Mouse (Mus musculus) limb, embryonic 14.5 days (tissue): ENCODE data around the gene Cbr1. TPM values are rescaled to one million over a fixed set of nuclear protein-coding genes. Genes with fewer than 3 reads are reported as not detected.
"Not testable (repeated sequence)": the region's sequence is repeated elsewhere in the genome, so short reads cannot be mapped to it uniquely, and the experiment has no call there.

Experiments used
- ATAC-seq: fragments of 200-750 bp; cut with Nextera tagmentation; 2 replicates; pipeline ENCODE4 v1.8.0; 2017; ENCODE audit warnings: low read depth, moderate number of reproducible peaks, moderate TSS enrichment; ENCODE audit not compliant: low FRiP score
- DNase-seq: peaks from one replicate; pipeline ENCODE4 v3.0.0-alpha.2; 2015; ENCODE audit warnings: low spot score
- H3K27ac ChIP-seq: fragments of 300-500 bp; sonication (generic); replicated peaks from 2 replicates; pipeline ENCODE4 v1.5.1; 2014; ENCODE audit warnings: low read depth, mild to moderate bottlenecking, low read length, moderate library complexity, mixed read lengths
- H3K27me3 ChIP-seq: fragments of 300-500 bp; sonication (generic); 2 replicates; pipeline ENCODE4 v1.6.1; 2014; ENCODE audit warnings: low read length, mixed read lengths; ENCODE audit not compliant: control insufficient read depth, insufficient read depth
- H3K36me3 ChIP-seq: fragments of 300-500 bp; sonication (generic); 2 replicates; pipeline ENCODE4 v1.6.1; 2014; ENCODE audit warnings: mild to moderate bottlenecking, low read length, moderate library complexity, mixed read lengths; ENCODE audit not compliant: control insufficient read depth, insufficient read depth
- H3K4me1 ChIP-seq: fragments of 300-500 bp; sonication (generic); 2 replicates; pipeline ENCODE4 v1.6.1; 2014; ENCODE audit warnings: antibody characterized with exemption, low read length, mixed read lengths; ENCODE audit not compliant: control insufficient read depth, insufficient read depth
- H3K4me2 ChIP-seq: fragments of 300-500 bp; sonication (generic); replicated peaks from 2 replicates; pipeline ENCODE4 v1.6.1; 2014; ENCODE audit warnings: low read depth, mild to moderate bottlenecking, low read length, moderate library complexity; ENCODE audit not compliant: severe bottlenecking
- H3K4me3 ChIP-seq: fragments of 300-500 bp; sonication (generic); replicated peaks from 2 replicates; pipeline ENCODE4 v1.5.1; 2014; ENCODE audit warnings: low read length
- H3K9ac ChIP-seq: fragments of 300-500 bp; sonication (generic); 2 replicates; pipeline ENCODE4 v1.6.1; 2014; ENCODE audit warnings: mild to moderate bottlenecking, low read depth, low read length, moderate library complexity; ENCODE audit not compliant: severe bottlenecking
- H3K9me3 ChIP-seq: fragments of 300-500 bp; sonication (generic); 2 replicates; pipeline ENCODE4 v1.6.1; 2016; ENCODE audit warnings: low read length; ENCODE audit not compliant: control insufficient read depth
- POLR2A ChIP-seq: fragments of 200-500 bp; IDR thresholded peaks from 2 replicates; pipeline ENCODE4 v1.8.0; 2012; ENCODE audit warnings: inconsistent platforms, mild to moderate bottlenecking, moderate library complexity, borderline replicate concordance; ENCODE audit not compliant: insufficient read depth, insufficient read length; ENCODE audit errors: extremely low read depth
- WGBS: fragments of 180-500 bp; shearing (Covaris S2); extraction: QIAGEN DNeasy Blood & Tissue Kit; methylation state at CpG from one replicate; pipeline ENCODE4 v1.1.7; 2014; 5-methylcytosine and 5-hydroxymethylcytosine counted together
- polyA plus RNA-seq, 2 experiments: library from polyadenylated mRNA; depleted of rRNA in 1 of 2; stranded (reverse) in 1 of 2; unstranded in 1 of 2; fragments of >200 nt; fragmentation: Nextera tagmentation in 1 of 2; extraction: Ambion mirVana in 1 of 2; gene quantifications; 2 replicates each; pipeline versions ENCODE4 v1.2.1 to v1.2.3; 2012 to 2014

Gene Cbr1
- polyA plus RNA-seq, 2 experiments, result 82.9 to 121 TPM

- ATAC-seq (peak; percentile 53; the same call in 1 of the 2 replicates), DNase-seq (peak; percentile 93)
- H3K9me3 ChIP-seq, result no peaks in the 10 kb centered on the region
- peaks cover 19% of the 10 kb centered on the region for H3K36me3 ChIP-seq
- H3K4me2 ChIP-seq, result peak overlapping the region; percentile 76
- peaks cover 16% of the 10 kb centered on the region for H3K4me1 ChIP-seq
- peak; percentile 43; the same call in 1 of the 2 replicates for TF ChIP-seq POLR2A
- H3K4me3 ChIP-seq, result peak overlapping the region; percentile 68
- peak overlapping the region; percentile 63; the same call in 1 of the 2 replicates for H3K27ac ChIP-seq
- H3K27me3 ChIP-seq, result no peaks in the 10 kb centered on the region
- peak overlapping the region; percentile 77 for H3K9ac ChIP-seq
- under 1% methylated on average over 31 of the region's 32 CpGs for WGBS
Observed at GRCm38 (mm10) chr16:93607669-93608101, 2.0 kb downstream of the Cbr1 start.

- Histone ChIP-seq H3K9ac (peak overlapping the region; percentile 77; the same call in 1 of the 2 replicates), H3K27me3 (no peaks in the 10 kb centered on the region), H3K27ac (no peak overlapping the region), H3K36me3 (peaks cover 19% of the 10 kb centered on the region), H3K4me3 (peak overlapping the region; percentile 68), H3K4me2 (peak overlapping the region; percentile 76), H3K9me3 (no peaks in the 10 kb centered on the region), H3K4me1 (peaks cover 16% of the 10 kb centered on the region)
- TF ChIP-seq POLR2A, result no peak
- DNase-seq (no peak), ATAC-seq (no peak)
- WGBS, result 66% methylated on average over 8 of the region's 8 CpGs
Observed at GRCm38 (mm10) chr16:93608731-93609130, 3.1 kb downstream of the Cbr1 start.

GRCm38 (mm10) chr16:93609796-93610195 is 4.1 kb downstream of the Cbr1 start:
- peaks cover 9% of the 10 kb centered on the region; the same call in 1 of the 2 replicates for H3K4me1 ChIP-seq
- H3K36me3 ChIP-seq, result peaks cover 19% of the 10 kb centered on the region
- H3K4me2 ChIP-seq, result no peak overlapping the region
- TF ChIP-seq POLR2A, result no peak
- H3K27ac ChIP-seq, result no peak overlapping the region
- H3K9ac ChIP-seq, result no peak overlapping the region
- H3K27me3 ChIP-seq, result no peaks in the 10 kb centered on the region
- H3K9me3 ChIP-seq, result no peaks in the 10 kb centered on the region
- WGBS, result 98% methylated on average over 4 of the region's 4 CpGs
- ATAC-seq (no peak), DNase-seq (no peak)
- H3K4me3 ChIP-seq, result no peak overlapping the region

- ATAC-seq, result no peak
- Histone ChIP-seq H3K36me3 (peaks cover 19% of the 10 kb centered on the region), H3K27me3 (no peaks in the 10 kb centered on the region), H3K4me2 (no peak overlapping the region), H3K4me1 (peaks cover 7% of the 10 kb centered on the region; the same call in 1 of the 2 replicates), H3K4me3 (no peak overlapping the region), H3K9me3 (no peaks in the 10 kb centered on the region), H3K9ac (no peak overlapping the region), H3K27ac (no peak overlapping the region)
- TF ChIP-seq POLR2A, result no peak
- no peak for DNase-seq
- WGBS, result 93% methylated on average over 4 of the region's 4 CpGs
Observed at GRCm38 (mm10) chr16:93610961-93611360, 5.3 kb downstream of the Cbr1 start.

- Histone ChIP-seq H3K4me2 (no peak overlapping the region), H3K27ac (no peak overlapping the region), H3K9ac (no peak overlapping the region), H3K4me3 (no peak overlapping the region), H3K36me3 (peaks cover 11% of the 10 kb centered on the region), H3K27me3 (no peaks in the 10 kb centered on the region), H3K9me3 (no peaks in the 10 kb centered on the region), H3K4me1 (no peaks in the 10 kb centered on the region)
- DNase-seq (peak; percentile 1), ATAC-seq (no peak)
- no peak for TF ChIP-seq POLR2A
- 31% methylated on average over 5 of the region's 5 CpGs for WGBS
Observed at GRCm38 (mm10) chr16:93615118-93615870, 9.6 kb downstream of the Cbr1 start.

- H3K36me3 ChIP-seq, H3K9me3 ChIP-seq, DNase-seq, H3K4me1 ChIP-seq, H3K27ac ChIP-seq, ATAC-seq, H3K9ac ChIP-seq, H3K4me2 ChIP-seq, H3K4me3 ChIP-seq, H3K27me3 ChIP-seq: not testable (repeated sequence)
- WGBS, result 83% methylated on average over 4 of the region's 4 CpGs
Observed at GRCm38 (mm10) chr16:93623759-93624158, 18.1 kb downstream of the Cbr1 start.
